Mouse (Mus musculus) heart, embryonic 13.5 days (tissue): ENCODE data around the gene Hoxb8. TPM values are rescaled to one million over a fixed set of nuclear protein-coding genes. Genes with fewer than 3 reads are reported as not detected.

ENCODE experiments used
- ATAC-seq: fragments of 200-750 bp; cut with Nextera tagmentation; 2 replicates; pipeline ENCODE4 v1.8.0; 2017; ENCODE audit warnings: moderate TSS enrichment; ENCODE audit not compliant: insufficient number of reproducible peaks, low FRiP score, low TSS enrichment; ENCODE audit errors: extremely low read depth
- H3K27ac ChIP-seq: fragments of 300-500 bp; sonication (generic); replicated peaks from 2 replicates; pipeline ENCODE4 v1.5.1; 2015; ENCODE audit warnings: moderate library complexity, mild to moderate bottlenecking, inconsistent platforms
- H3K27me3 ChIP-seq: fragments of 300-500 bp; sonication (generic); replicated peaks from 2 replicates; pipeline ENCODE4 v1.6.1; 2015; ENCODE audit warnings: mild to moderate bottlenecking, inconsistent platforms
- H3K36me3 ChIP-seq: fragments of 300-500 bp; sonication (generic); 2 replicates; pipeline ENCODE4 v1.6.1; 2015; ENCODE audit warnings: mild to moderate bottlenecking, inconsistent platforms
- H3K4me1 ChIP-seq: fragments of 300-500 bp; sonication (generic); 2 replicates; pipeline ENCODE4 v1.6.1; 2015; ENCODE audit warnings: inconsistent platforms
- H3K4me2 ChIP-seq: fragments of 300-500 bp; sonication (generic); 2 replicates; pipeline ENCODE4 v1.6.1; 2015; ENCODE audit warnings: inconsistent platforms, mild to moderate bottlenecking, moderate library complexity
- H3K4me3 ChIP-seq: fragments of 300-500 bp; sonication (generic); 2 replicates; pipeline ENCODE4 v1.5.1; 2015; ENCODE audit warnings: moderate library complexity, mild to moderate bottlenecking, inconsistent platforms
- H3K9ac ChIP-seq: fragments of 300-500 bp; sonication (generic); 2 replicates; pipeline ENCODE4 v1.6.1; 2015; ENCODE audit warnings: inconsistent platforms, mild to moderate bottlenecking, moderate library complexity
- H3K9me3 ChIP-seq: fragments of 300-500 bp; sonication (generic); 2 replicates; pipeline ENCODE4 v1.6.1; 2016; ENCODE audit warnings: inconsistent platforms
- WGBS: fragments of 180-500 bp; shearing (Covaris S2); methylation state at CpG from one replicate; pipeline ENCODE4 v1.1.7; 2015; ENCODE audit warnings: mixed read lengths; 5-methylcytosine and 5-hydroxymethylcytosine counted together
- polyA plus RNA-seq: library from polyadenylated mRNA; unstranded; fragments of >200 nt; fragmentation: Nextera tagmentation; extraction: Ambion mirVana; gene quantifications from 2 replicates; pipeline ENCODE4 v1.2.1, GENCODE M21; 2015

Gene Hoxb8
- polyA plus RNA-seq: not detected in 2 replicates

- no peak within 1 kb of the TSS for H3K27ac ChIP-seq
- no peak for ATAC-seq
- WGBS: 3% methylated on average over 27 of the region's 27 CpGs
- H3K36me3 ChIP-seq: no peaks in the 10 kb centered on the region
- H3K4me1 ChIP-seq: peaks cover 20% of the 10 kb centered on the region
- no peak within 1 kb of the TSS for H3K9ac ChIP-seq
- H3K9me3 ChIP-seq: no peaks in the 10 kb centered on the region
- peaks cover 100% of the 10 kb centered on the region for H3K27me3 ChIP-seq
- peak within 1 kb of the TSS; percentile 10 for H3K4me2 ChIP-seq
- H3K4me3 ChIP-seq: no peak within 1 kb of the TSS
Measured at GRCm38 (mm10) chr11:96281855-96282570, at the start of gene Hoxb8. Hoxb8 (plus strand) TSS chr11:96281905.

GRCm38 (mm10) chr11:96234906-96235305 is 46.8 kb upstream of the Hoxb8 start:
- no peak for ATAC-seq
- no peak overlapping the region for H3K27ac ChIP-seq
- no peaks in the 10 kb centered on the region for H3K4me1 ChIP-seq
- H3K4me3 ChIP-seq: no peak overlapping the region
- 2% methylated on average over 12 of the region's 12 CpGs for WGBS
- no peaks in the 10 kb centered on the region for H3K9me3 ChIP-seq
- H3K27me3 ChIP-seq: peaks cover 89% of the 10 kb centered on the region
- no peak overlapping the region for H3K4me2 ChIP-seq
- no peaks in the 10 kb centered on the region for H3K36me3 ChIP-seq
- no peak overlapping the region for H3K9ac ChIP-seq

GRCm38 (mm10) chr11:96240211-96240610 is 41.5 kb upstream of the Hoxb8 start:
- no peak overlapping the region for H3K27ac ChIP-seq
- H3K4me1 ChIP-seq: no peaks in the 10 kb centered on the region
- H3K9me3 ChIP-seq: no peaks in the 10 kb centered on the region
- ATAC-seq: no peak
- no peaks in the 10 kb centered on the region for H3K36me3 ChIP-seq
- H3K27me3 ChIP-seq: peaks cover 74% of the 10 kb centered on the region
- H3K9ac ChIP-seq: no peak overlapping the region
- no peak overlapping the region for H3K4me2 ChIP-seq
- WGBS: 2% methylated on average over 7 of the region's 7 CpGs
- no peak overlapping the region for H3K4me3 ChIP-seq

DNA sequence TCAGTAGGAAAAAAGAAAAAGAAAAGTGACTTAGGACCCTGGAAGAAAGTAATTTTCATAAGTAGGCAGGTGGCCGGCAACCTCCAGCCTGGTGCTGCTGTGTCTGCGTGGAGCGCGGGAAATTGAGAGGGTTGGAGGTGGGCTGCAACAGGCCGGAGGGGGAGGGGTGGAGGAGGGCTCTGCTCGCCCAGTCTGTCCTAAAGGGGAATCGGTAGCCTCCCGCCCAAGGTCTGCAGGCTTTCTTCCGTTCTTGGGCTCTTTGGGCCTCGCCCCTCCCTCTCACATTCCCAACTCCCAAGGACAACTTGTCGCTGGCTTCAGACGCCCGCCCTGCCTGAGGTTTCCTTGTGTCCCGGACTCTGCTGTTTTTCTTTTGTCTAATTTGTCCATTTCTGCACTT is 30.8 kb upstream of the Hoxb8 start:
- Histone ChIP-seq H3K4me3 (0 out of 2 replicates have a peak overlapping the region, but pooled peaks have one; percentile 3), H3K27me3 (peaks cover 100% of the 10 kb centered on the region), H3K36me3 (no peaks in the 10 kb centered on the region), H3K4me2 (no peak overlapping the region), H3K4me1 (peaks cover 7% of the 10 kb centered on the region; the same call in 1 of the 2 replicates), H3K9me3 (no peaks in the 10 kb centered on the region), H3K27ac (no peak overlapping the region), H3K9ac (no peak overlapping the region)
- WGBS: 2% methylated on average over 14 of the region's 14 CpGs
- no peak for ATAC-seq

GRCm38 (mm10) chr11:96251480-96252031 is 30.1 kb upstream of the Hoxb8 start:
- peak overlapping the region; percentile 5; the same call in 1 of the 2 replicates for H3K4me3 ChIP-seq
- H3K4me2 ChIP-seq: no peak overlapping the region

GRCm38 (mm10) chr11:96252541-96253120 is 29.1 kb upstream of the Hoxb8 start:
- H3K27me3 ChIP-seq: peaks cover 100% of the 10 kb centered on the region
- peaks cover 7% of the 10 kb centered on the region; the same call in 1 of the 2 replicates for H3K4me1 ChIP-seq
- no peak overlapping the region for H3K27ac ChIP-seq
- no peak overlapping the region for H3K4me2 ChIP-seq
- no peak overlapping the region for H3K4me3 ChIP-seq
- no peak overlapping the region for H3K9ac ChIP-seq
- ATAC-seq: no peak
- no peaks in the 10 kb centered on the region for H3K9me3 ChIP-seq
- WGBS: 3% methylated on average over 12 of the region's 12 CpGs
- H3K36me3 ChIP-seq: no peaks in the 10 kb centered on the region

More at GRCm38 (mm10) chr11:96251480-96252031, 30.1 kb upstream of the Hoxb8 start:
- ATAC-seq: no peak
- Histone ChIP-seq H3K27ac (no peak overlapping the region), H3K9ac (no peak overlapping the region), H3K36me3 (no peaks in the 10 kb centered on the region), H3K27me3 (peaks cover 100% of the 10 kb centered on the region), H3K9me3 (no peaks in the 10 kb centered on the region), H3K4me1 (peaks cover 7% of the 10 kb centered on the region; the same call in 1 of the 2 replicates)
- WGBS: under 1% methylated on average over 46 of the region's 46 CpGs

- no peak overlapping the region for H3K4me2 ChIP-seq
- no peak overlapping the region for H3K9ac ChIP-seq
- H3K27ac ChIP-seq: no peak overlapping the region
- H3K9me3 ChIP-seq: no peaks in the 10 kb centered on the region
- H3K4me1 ChIP-seq: peaks cover 7% of the 10 kb centered on the region; the same call in 1 of the 2 replicates
- WGBS: 2% methylated on average over 11 of the region's 11 CpGs
- H3K36me3 ChIP-seq: no peaks in the 10 kb centered on the region
- ATAC-seq: no peak
- H3K27me3 ChIP-seq: peaks cover 100% of the 10 kb centered on the region
- no peak overlapping the region for H3K4me3 ChIP-seq
Measured at GRCm38 (mm10) chr11:96254221-96254620, 27.5 kb upstream of the Hoxb8 start.

DNA sequence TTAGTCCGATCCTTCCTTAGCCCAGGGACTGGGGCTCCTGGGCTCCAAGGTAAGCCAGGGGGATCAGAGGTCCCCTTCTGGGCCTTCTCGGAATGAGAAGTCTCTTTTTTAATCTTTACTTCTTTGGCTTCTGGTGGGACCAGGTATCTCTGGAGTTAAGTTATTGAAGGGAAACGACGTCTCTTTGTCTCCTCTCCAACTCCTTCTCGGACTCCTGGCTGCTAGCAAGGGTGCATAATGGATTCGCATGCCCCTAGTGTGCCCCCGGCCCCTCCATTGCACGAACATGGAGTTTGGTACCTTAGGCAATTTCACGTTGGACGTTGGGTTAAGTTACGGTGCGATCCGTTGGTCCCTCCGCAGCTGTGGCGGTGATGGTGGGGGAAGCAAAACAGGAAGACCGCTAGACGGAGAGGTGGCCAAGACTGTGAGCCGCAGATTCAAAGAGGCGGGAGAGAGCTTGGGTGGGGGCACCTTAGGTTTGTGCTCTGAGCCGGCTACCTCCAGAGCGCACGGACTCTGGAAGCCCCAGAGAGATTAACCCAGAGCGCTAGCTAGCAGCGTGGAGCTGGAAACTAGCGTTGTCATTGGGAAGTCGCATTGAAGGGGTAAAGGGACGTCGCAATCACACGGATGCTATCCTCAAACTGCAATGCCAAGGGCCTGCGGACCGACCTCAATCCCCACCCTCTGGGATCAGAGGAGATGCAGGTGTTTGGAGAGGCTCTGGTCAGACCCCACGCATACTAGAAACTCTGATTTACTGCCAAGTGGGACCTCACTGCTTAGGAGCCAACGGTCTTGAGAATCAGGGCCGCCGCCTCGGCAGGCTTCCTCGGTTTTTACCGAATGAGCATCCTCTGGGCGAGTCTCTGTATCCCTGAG is 26.4 kb upstream of the Hoxb8 start:
- H3K4me2 ChIP-seq: no peak overlapping the region
- no peaks in the 10 kb centered on the region for H3K36me3 ChIP-seq
- peaks cover 7% of the 10 kb centered on the region; the same call in 1 of the 2 replicates for H3K4me1 ChIP-seq
- no peaks in the 10 kb centered on the region for H3K9me3 ChIP-seq
- no peak overlapping the region for H3K4me3 ChIP-seq
- no peak for ATAC-seq
- H3K27ac ChIP-seq: no peak overlapping the region
- WGBS: 1% methylated on average over 39 of the region's 39 CpGs
- no peak overlapping the region for H3K9ac ChIP-seq
- H3K27me3 ChIP-seq: peaks cover 100% of the 10 kb centered on the region

DNA sequence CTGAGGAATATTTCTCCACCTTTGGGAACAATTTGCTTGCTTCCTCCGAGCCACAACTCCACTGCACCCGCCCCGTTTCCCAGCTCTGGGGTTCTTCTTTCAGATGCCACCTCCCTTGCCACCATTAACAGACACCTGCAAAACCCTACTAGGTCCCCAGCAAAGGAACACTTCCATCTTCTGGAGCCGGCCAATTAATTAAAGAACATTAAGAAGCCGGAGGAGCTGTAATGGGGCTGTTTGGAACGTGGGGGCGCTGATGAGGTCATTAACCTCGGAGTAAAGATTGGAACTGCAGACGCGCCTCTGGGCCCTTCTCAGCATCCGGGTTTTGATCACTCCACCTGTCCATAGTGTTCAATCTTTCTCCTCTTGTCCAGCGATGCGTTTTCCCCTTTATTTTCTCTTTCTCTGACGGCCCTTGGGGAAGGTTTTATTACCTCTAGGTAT is 25.7 kb upstream of the Hoxb8 start:
- Histone ChIP-seq H3K4me1 (peaks cover 4% of the 10 kb centered on the region; the same call in 1 of the 2 replicates), H3K27me3 (peaks cover 100% of the 10 kb centered on the region), H3K27ac (no peak overlapping the region), H3K36me3 (no peaks in the 10 kb centered on the region), H3K9me3 (no peaks in the 10 kb centered on the region), H3K9ac (no peak overlapping the region), H3K4me2 (no peak overlapping the region), H3K4me3 (no peak overlapping the region)
- ATAC-seq: no peak
- WGBS: 2% methylated on average over 14 of the region's 14 CpGs

GRCm38 (mm10) chr11:96257141-96257540 is 24.6 kb upstream of the Hoxb8 start:
- ATAC-seq: no peak
- no peak overlapping the region for H3K4me2 ChIP-seq

DNA sequence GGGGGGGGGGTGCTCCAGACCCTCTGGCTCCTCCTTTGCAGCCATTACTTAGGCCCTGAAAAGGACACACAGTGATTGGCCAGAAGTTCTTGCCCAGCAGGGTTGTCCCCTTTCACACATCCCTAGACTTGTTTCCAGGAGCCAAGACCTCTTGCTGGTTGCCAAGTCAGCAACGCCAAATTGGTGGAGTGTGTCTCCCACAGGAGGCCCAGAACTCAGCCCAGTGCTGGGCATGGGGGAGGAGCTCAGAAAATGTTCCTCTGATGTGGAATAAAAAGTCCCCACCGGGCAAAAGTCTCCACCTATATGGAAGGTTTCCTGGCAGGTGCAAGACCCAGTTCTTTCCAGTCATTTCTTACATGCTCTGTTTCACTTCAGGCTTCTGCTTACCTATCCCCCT is 22.7 kb upstream of the Hoxb8 start:
- no peak overlapping the region for H3K4me2 ChIP-seq
- no peak overlapping the region for H3K9ac ChIP-seq
- ATAC-seq: no peak
- peaks cover 100% of the 10 kb centered on the region for H3K27me3 ChIP-seq
- no peak overlapping the region for H3K27ac ChIP-seq
- no peaks in the 10 kb centered on the region for H3K9me3 ChIP-seq
- no peaks in the 10 kb centered on the region for H3K36me3 ChIP-seq
- 3% methylated on average over 2 of the region's 2 CpGs for WGBS
- H3K4me1 ChIP-seq: no peaks in the 10 kb centered on the region
- H3K4me3 ChIP-seq: no peak overlapping the region

More at GRCm38 (mm10) chr11:96257141-96257540, 24.6 kb upstream of the Hoxb8 start:
- peaks cover 100% of the 10 kb centered on the region for H3K27me3 ChIP-seq
- WGBS: 26% methylated on average over 2 of the region's 2 CpGs
- H3K36me3 ChIP-seq: no peaks in the 10 kb centered on the region
- H3K9me3 ChIP-seq: no peaks in the 10 kb centered on the region
- H3K4me3 ChIP-seq: no peak overlapping the region
- no peak overlapping the region for H3K9ac ChIP-seq
- H3K27ac ChIP-seq: no peak overlapping the region
- no peaks in the 10 kb centered on the region for H3K4me1 ChIP-seq
